Mouse (Mus musculus) C2C12 (cell line): Measurements from ENCODE around the gene Ttc38. TPM values are rescaled to one million over a fixed set of nuclear protein-coding genes. Genes with fewer than 3 reads are reported as not detected.

Source experiments
- H3K27me3 ChIP-seq: one replicate; pipeline ENCODE4 v1.6.1; 2011; ENCODE audit not compliant: control insufficient read depth, insufficient read depth, insufficient read length
- H3K36me3 ChIP-seq: one replicate; pipeline ENCODE4 v1.6.1; 2011; ENCODE audit not compliant: control insufficient read depth, insufficient read depth
- H3K4me3 ChIP-seq: one replicate; pipeline ENCODE4 v1.5.1; 2011; ENCODE audit warnings: mild to moderate bottlenecking, control low read depth; ENCODE audit not compliant: poor library complexity, insufficient read depth, severe bottlenecking
- H3K79me2 ChIP-seq: one replicate; pipeline ENCODE4 v1.6.1; 2011; ENCODE audit not compliant: control insufficient read depth, insufficient read depth
- H3K79me3 ChIP-seq: one replicate; pipeline ENCODE4 v1.6.1; 2011; ENCODE audit warnings: low read depth, control low read depth
- H3ac ChIP-seq: one replicate; pipeline ENCODE3; 2011; ENCODE audit warnings: low read depth; ENCODE audit not compliant: control insufficient read depth, insufficient read length
- CEBPB ChIP-seq: IDR thresholded peaks from one replicate; pipeline ENCODE4 v1.6.1; 2011; ENCODE audit warnings: low read depth, mild to moderate bottlenecking, control low read depth, moderate library complexity
- CTCF ChIP-seq: IDR thresholded peaks from one replicate; pipeline ENCODE4 v1.5.1; 2011; ENCODE audit not compliant: control insufficient read depth, insufficient read depth, insufficient read length
- FOSL1 ChIP-seq: IDR thresholded peaks from one replicate; pipeline ENCODE4 v1.8.0; 2011; ENCODE audit warnings: mild to moderate bottlenecking, low read length; ENCODE audit not compliant: poor library complexity, insufficient read depth, severe bottlenecking
- MAX ChIP-seq: IDR thresholded peaks from one replicate; pipeline ENCODE4 v1.6.1; 2011; ENCODE audit warnings: mild to moderate bottlenecking, control low read depth
- MYOD1 ChIP-seq: IDR thresholded peaks from one replicate; pipeline ENCODE4 v1.6.1; 2011; ENCODE audit warnings: low read depth; ENCODE audit not compliant: control insufficient read depth, insufficient read length
- MYOG ChIP-seq: IDR thresholded peaks from one replicate; pipeline ENCODE4 v1.6.1; 2011; ENCODE audit not compliant: control insufficient read depth, insufficient read length; ENCODE audit errors: extremely low read depth
- USF1 ChIP-seq: IDR thresholded peaks from one replicate; pipeline ENCODE4 v1.6.1; 2011; ENCODE audit warnings: low read depth, mild to moderate bottlenecking, control low read depth, moderate library complexity
- polyA plus RNA-seq: library from polyadenylated mRNA; unstranded; fragments of >200 nt; fragmentation: generic; extraction: Trizol; gene quantifications from one replicate; pipeline ENCODE4 v1.2.1, GENCODE M21; 2012; ENCODE audit warnings: missing spikeins

Ttc38 gene
- polyA plus RNA-seq, 1 experiment, result 0.07 TPM

DNA sequence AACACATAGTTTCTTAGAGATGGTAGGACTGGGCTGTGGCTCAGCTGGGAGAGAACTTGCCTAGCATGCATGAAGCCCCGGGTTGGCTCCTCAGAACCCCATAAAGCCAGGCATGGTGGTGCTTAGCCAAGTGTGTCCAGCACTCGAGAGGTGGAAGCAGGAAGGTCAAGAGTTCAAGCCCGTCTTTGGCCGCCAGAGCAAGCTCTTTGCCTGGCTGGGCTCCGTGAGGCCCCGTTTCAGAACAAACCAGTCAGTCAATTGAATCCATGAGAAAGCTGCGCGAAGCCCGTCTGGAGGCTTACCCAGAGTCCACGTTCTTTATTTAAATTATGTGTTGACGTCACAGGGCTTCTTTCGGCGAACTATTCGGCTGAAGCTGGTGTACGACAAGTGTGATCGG is 43.5 kb upstream of the Ttc38 start:
- no peak overlapping the region for H3K4me3 ChIP-seq

DNA sequence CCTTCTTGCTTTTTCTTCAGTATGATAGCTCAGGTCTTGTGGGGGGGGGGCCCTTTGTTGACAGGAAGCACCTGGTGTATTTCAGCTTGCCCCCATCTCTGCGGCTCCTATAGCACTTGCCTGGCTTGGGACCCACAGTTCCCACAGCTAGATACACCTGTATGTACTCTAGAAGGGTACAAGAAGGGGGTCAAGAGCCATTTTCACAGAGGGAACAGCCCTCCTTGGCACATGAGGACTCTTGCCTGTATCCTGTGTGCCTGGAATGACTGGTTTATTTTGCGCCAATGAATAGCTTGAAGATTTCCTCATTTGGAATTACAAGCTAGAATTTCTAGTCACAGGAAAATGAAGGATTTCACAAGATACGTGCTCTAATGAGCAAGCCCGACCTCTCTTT is 40.7 kb upstream of the Ttc38 start:
- Histone ChIP-seq H3K36me3 (no peaks in the 10 kb centered on the region), H3K79me2 (no peaks in the 10 kb centered on the region), H3K4me3 (no peak overlapping the region), H3K27me3 (peaks cover 65% of the 10 kb centered on the region), H3ac (no peak overlapping the region), H3K79me3 (no peaks in the 10 kb centered on the region)
- TF ChIP-seq CEBPB (no peak), MYOD1 (no peak), MYOG (no peak), MAX (no peak), USF1 (no peak), CTCF (no peak), FOSL1 (no peak)

More for the DNA sequence above, 43.5 kb upstream of the Ttc38 start:
- H3K79me3 ChIP-seq, result no peaks in the 10 kb centered on the region
- no peak overlapping the region for H3ac ChIP-seq
- TF ChIP-seq CTCF, result no peak
- TF ChIP-seq USF1, result no peak
- no peak for TF ChIP-seq MAX
- TF ChIP-seq FOSL1, result no peak
- no peak for TF ChIP-seq MYOG
- TF ChIP-seq CEBPB, result no peak
- no peak for TF ChIP-seq MYOD1
- H3K27me3 ChIP-seq, result peaks cover 70% of the 10 kb centered on the region
- H3K79me2 ChIP-seq, result no peaks in the 10 kb centered on the region
- no peaks in the 10 kb centered on the region for H3K36me3 ChIP-seq

- H3K36me3 ChIP-seq, result no peaks in the 10 kb centered on the region
- peaks cover 68% of the 10 kb centered on the region for H3K27me3 ChIP-seq
- TF ChIP-seq USF1 (no peak), FOSL1 (no peak), MYOD1 (no peak), MAX (no peak), CTCF (no peak), CEBPB (no peak), MYOG (no peak)
Observed at GRCm38 (mm10) chr15:85792819-85793218, 39.3 kb upstream of the Ttc38 start.

DNA sequence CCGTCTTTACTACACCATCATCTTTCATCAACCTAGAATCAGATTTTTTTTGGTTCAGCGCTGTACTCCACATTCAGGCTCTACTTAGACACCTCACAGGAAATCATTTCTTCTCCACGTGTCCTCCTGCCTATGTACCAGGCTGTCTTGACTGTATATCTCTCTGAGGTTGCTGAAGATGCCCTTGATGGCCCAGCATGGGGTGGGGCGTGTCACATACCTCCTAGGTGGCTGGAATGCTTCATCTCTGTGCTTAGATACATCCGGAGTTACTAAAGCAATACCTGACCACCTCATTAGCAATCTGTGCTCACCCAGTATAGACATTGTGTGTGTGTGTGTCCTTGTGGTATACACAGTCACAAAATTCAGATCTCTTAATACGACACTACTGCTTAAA is 36.6 kb upstream of the Ttc38 start:
- Histone ChIP-seq H3K79me2 (no peaks in the 10 kb centered on the region), H3K79me3 (no peaks in the 10 kb centered on the region), H3K36me3 (no peaks in the 10 kb centered on the region), H3K4me3 (no peak overlapping the region), H3K27me3 (peaks cover 72% of the 10 kb centered on the region), H3ac (no peak overlapping the region)
- TF ChIP-seq FOSL1 (no peak), MAX (no peak)

More at GRCm38 (mm10) chr15:85792819-85793218, 39.3 kb upstream of the Ttc38 start:
- no peak overlapping the region for H3ac ChIP-seq
- no peak overlapping the region for H3K4me3 ChIP-seq
- H3K79me3 ChIP-seq, result no peaks in the 10 kb centered on the region
- H3K79me2 ChIP-seq, result no peaks in the 10 kb centered on the region

DNA sequence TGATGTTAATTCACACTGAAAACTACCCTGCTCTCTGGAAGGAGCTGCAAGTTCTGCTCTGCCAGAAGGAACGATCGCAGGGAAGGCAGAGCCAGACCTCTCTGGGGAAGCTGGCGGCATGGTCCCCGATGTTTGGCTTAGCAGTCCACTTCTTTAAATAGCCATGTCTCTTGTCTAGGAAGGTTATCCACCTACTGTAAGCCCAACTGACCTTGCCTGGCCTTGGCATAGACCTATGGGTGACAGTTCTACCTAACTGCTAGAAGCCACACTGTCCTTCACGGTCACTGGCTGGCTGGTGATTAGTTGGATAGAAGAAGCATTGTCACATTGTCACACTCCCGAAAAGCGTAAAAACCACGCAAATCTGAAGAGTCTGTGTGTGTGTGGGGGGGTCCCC is 33.4 kb upstream of the Ttc38 start:
- Histone ChIP-seq H3K36me3 (no peaks in the 10 kb centered on the region), H3K79me2 (no peaks in the 10 kb centered on the region), H3K79me3 (no peaks in the 10 kb centered on the region), H3K4me3 (no peak overlapping the region), H3ac (no peak overlapping the region), H3K27me3 (peaks cover 80% of the 10 kb centered on the region)
- no peak for TF ChIP-seq MYOD1
- no peak for TF ChIP-seq MYOG
- TF ChIP-seq FOSL1, result no peak
- no peak for TF ChIP-seq CEBPB
- no peak for TF ChIP-seq USF1
- no peak for TF ChIP-seq MAX
- no peak for TF ChIP-seq CTCF

DNA sequence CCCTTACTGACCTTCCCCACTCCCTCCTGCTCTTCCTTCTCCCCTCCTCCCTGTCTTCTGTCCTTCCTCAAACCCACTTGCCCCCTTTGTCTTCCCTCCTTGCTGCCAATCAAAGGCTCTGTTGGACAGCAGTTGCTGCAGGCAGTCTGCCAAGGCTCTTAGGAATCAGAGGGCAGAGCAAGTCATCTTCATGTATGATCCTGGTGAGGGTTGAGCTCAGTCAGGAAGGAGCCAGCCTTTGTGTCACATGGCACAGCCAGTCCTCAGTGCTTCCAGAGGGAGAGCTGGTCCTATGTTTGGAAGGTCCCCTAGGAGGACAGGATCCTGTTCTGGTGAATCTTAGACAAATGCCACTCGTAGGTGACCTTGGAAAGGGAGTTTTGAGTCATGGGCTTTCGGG is 29.2 kb upstream of the Ttc38 start:
- H3K27me3 ChIP-seq, result peaks cover 66% of the 10 kb centered on the region
- TF ChIP-seq MAX (no peak), CEBPB (no peak), USF1 (no peak), CTCF (no peak), FOSL1 (no peak), MYOD1 (no peak), MYOG (no peak)

More for the DNA sequence above, 29.2 kb upstream of the Ttc38 start:
- Histone ChIP-seq H3ac (no peak overlapping the region), H3K36me3 (no peaks in the 10 kb centered on the region), H3K79me3 (no peaks in the 10 kb centered on the region), H3K79me2 (no peaks in the 10 kb centered on the region), H3K4me3 (no peak overlapping the region)
